Mouse (Mus musculus) embryonic facial prominence, embryonic 11.5 days (tissue): ENCODE results near the gene Pecr. TPM values are rescaled to one million over a fixed set of nuclear protein-coding genes. Genes with fewer than 3 reads are reported as not detected.
A peak's percentile ranks its signal among the peaks of the same experiment; 100 is the strongest.
"Not testable (repeated sequence)": the region's sequence is repeated elsewhere in the genome, so short reads cannot be mapped to it uniquely, and the experiment has no call there.

Experiments used
- ATAC-seq: fragments of 200-750 bp; cut with Nextera tagmentation; replicated peaks from 2 replicates; pipeline ENCODE4 v1.8.0; 2017; ENCODE audit warnings: low read depth; ENCODE audit not compliant: insufficient number of reproducible peaks, low FRiP score, low TSS enrichment
- DNase-seq: peaks from one replicate; pipeline ENCODE4 v3.0.0-alpha.2; 2015; ENCODE audit warnings: low spot score
- H3K27ac ChIP-seq: fragments of 300-500 bp; sonication (generic); replicated peaks from 2 replicates; pipeline ENCODE4 v1.5.1; 2014; ENCODE audit warnings: mild to moderate bottlenecking, low read depth, low read length, control low read depth
- H3K27me3 ChIP-seq: fragments of 300-500 bp; sonication (generic); 2 replicates; pipeline ENCODE4 v1.6.1; 2014; ENCODE audit warnings: mild to moderate bottlenecking, low read length, moderate library complexity, mixed read lengths; ENCODE audit not compliant: control insufficient read depth, insufficient read depth
- H3K36me3 ChIP-seq: fragments of 300-500 bp; sonication (generic); replicated peaks from 2 replicates; pipeline ENCODE4 v1.6.1; 2014; ENCODE audit warnings: low read depth, mild to moderate bottlenecking, low read length, moderate library complexity, mixed read lengths; ENCODE audit not compliant: control insufficient read depth, insufficient read depth
- H3K4me1 ChIP-seq: fragments of 300-500 bp; sonication (generic); 2 replicates; pipeline ENCODE4 v1.6.1; 2014; ENCODE audit warnings: low read length, mixed read lengths; ENCODE audit not compliant: control insufficient read depth, insufficient read depth
- H3K4me2 ChIP-seq: fragments of 300-500 bp; sonication (generic); 2 replicates; pipeline ENCODE4 v1.6.1; 2014; ENCODE audit warnings: low read depth, mild to moderate bottlenecking, control low read depth, low read length, moderate library complexity
- H3K4me3 ChIP-seq: fragments of 300-500 bp; sonication (generic); 2 replicates; pipeline ENCODE4 v1.5.1; 2014; ENCODE audit warnings: low read depth, low read length, control low read depth
- H3K9ac ChIP-seq: fragments of 300-500 bp; sonication (generic); replicated peaks from 2 replicates; pipeline ENCODE4 v1.6.1; 2014; ENCODE audit warnings: mild to moderate bottlenecking, control low read depth, low read length
- H3K9me3 ChIP-seq: fragments of 300-500 bp; sonication (generic); replicated peaks from 2 replicates; pipeline ENCODE4 v1.6.1; 2016; ENCODE audit warnings: mild to moderate bottlenecking, low read length, inconsistent platforms, mixed read lengths; ENCODE audit not compliant: control insufficient read depth
- WGBS: fragments of 180-500 bp; shearing (Covaris S2); extraction: QIAGEN DNeasy Blood & Tissue Kit; methylation state at CpG from one replicate; pipeline ENCODE4 v1.1.7; 2014; 5-methylcytosine and 5-hydroxymethylcytosine counted together
- polyA plus RNA-seq: library from polyadenylated mRNA; unstranded; fragments of >200 nt; fragmentation: Nextera tagmentation; extraction: Ambion mirVana; gene quantifications from 2 replicates; pipeline ENCODE4 v1.2.1, GENCODE M21; 2014

Pecr gene
- polyA plus RNA-seq, 1 experiment from 2014 or later, result 23.0 TPM

GRCm38 (mm10) chr1:72226172-72226886, 57.8 kb downstream of the Pecr start:
- no peaks in the 10 kb centered on the region for H3K4me1 ChIP-seq
- 1% methylated on average over 9 of the region's 18 CpGs for WGBS
- H3K9ac ChIP-seq, result peak overlapping the region; percentile 56
- H3K4me3 ChIP-seq, result 0 out of 2 replicates have a peak overlapping the region, but pooled peaks have one; percentile 31
- H3K27ac ChIP-seq, result no peak overlapping the region
- H3K4me2 ChIP-seq, result no peak overlapping the region
- H3K27me3 ChIP-seq, result no peaks in the 10 kb centered on the region
- peak; percentile 88 for ATAC-seq
- no peaks in the 10 kb centered on the region; the same call in 1 of the 2 replicates for H3K36me3 ChIP-seq
- peak; percentile 93 for DNase-seq
- no peaks in the 10 kb centered on the region for H3K9me3 ChIP-seq

- peak; percentile 92 for DNase-seq
- H3K27me3 ChIP-seq, H3K9me3 ChIP-seq, H3K36me3 ChIP-seq, H3K4me1 ChIP-seq, H3K27ac ChIP-seq: not testable (repeated sequence)
- peak overlapping the region; percentile 31 for H3K4me3 ChIP-seq
- under 1% methylated on average over 25 of the region's 31 CpGs for WGBS
- peak overlapping the region; percentile 54 for H3K4me2 ChIP-seq
- peak; percentile 88 for ATAC-seq
- H3K9ac ChIP-seq, result peak overlapping the region; percentile 56
These were observed 58.4 kb downstream of the Pecr start for GRCm38 (mm10) chr1:72225720-72226171.

- no peak overlapping the region; the same call in 1 of the 2 replicates for H3K9ac ChIP-seq
These were observed 58.9 kb downstream of the Pecr start for GRCm38 (mm10) chr1:72225054-72225718.

DNA sequence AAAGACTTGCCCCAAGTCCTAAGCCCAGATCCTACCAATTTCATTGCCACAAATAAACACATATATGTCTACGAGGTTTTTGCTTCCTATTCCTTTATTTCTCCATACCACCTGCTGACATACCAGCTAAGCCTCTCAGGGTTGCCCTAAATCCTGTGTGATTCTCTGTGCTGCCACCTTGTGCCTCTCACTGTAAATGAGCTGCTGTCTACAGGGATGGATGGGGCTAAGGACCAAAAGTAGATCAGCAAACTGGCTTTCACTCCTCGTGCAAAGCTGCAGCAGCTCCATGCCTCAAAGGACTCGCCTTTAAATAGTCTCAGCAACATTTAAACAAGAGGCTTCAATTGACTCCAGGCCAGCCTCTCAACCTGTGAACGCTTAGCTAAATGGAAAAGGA, 64.1 kb downstream of the Pecr start:
- 20% methylated on average over 4 of the region's 4 CpGs for WGBS
- H3K4me1 ChIP-seq, result no peaks in the 10 kb centered on the region
- H3K4me2 ChIP-seq, result no peak overlapping the region
- H3K36me3 ChIP-seq, result no peaks in the 10 kb centered on the region
- DNase-seq, result no peak
- no peaks in the 10 kb centered on the region for H3K9me3 ChIP-seq
- no peak overlapping the region for H3K4me3 ChIP-seq
- H3K27ac ChIP-seq, result no peak overlapping the region
- H3K9ac ChIP-seq, result no peak overlapping the region
- no peak for ATAC-seq
- no peaks in the 10 kb centered on the region for H3K27me3 ChIP-seq

More at GRCm38 (mm10) chr1:72225054-72225718, 58.9 kb downstream of the Pecr start:
- Histone ChIP-seq H3K4me3 (peak overlapping the region; percentile 31), H3K27me3 (no peaks in the 10 kb centered on the region), H3K4me2 (peak overlapping the region; percentile 54), H3K9me3 (no peaks in the 10 kb centered on the region), H3K36me3 (no peaks in the 10 kb centered on the region; the same call in 1 of the 2 replicates), H3K4me1 (no peaks in the 10 kb centered on the region), H3K27ac (no peak overlapping the region)
- ATAC-seq (no peak), DNase-seq (no peak)
- WGBS, result 7% methylated on average over 13 of the region's 13 CpGs

GRCm38 (mm10) chr1:72219116-72219515, 65.0 kb downstream of the Pecr start:
- H3K4me3 ChIP-seq, result no peak overlapping the region
- H3K36me3 ChIP-seq, result no peaks in the 10 kb centered on the region
- H3K27ac ChIP-seq, result no peak overlapping the region
- no peak overlapping the region for H3K9ac ChIP-seq
- no peaks in the 10 kb centered on the region for H3K27me3 ChIP-seq
- no peaks in the 10 kb centered on the region for H3K9me3 ChIP-seq
- no peak for DNase-seq
- no peaks in the 10 kb centered on the region for H3K4me1 ChIP-seq
- no peak for ATAC-seq
- no peak overlapping the region for H3K4me2 ChIP-seq
- WGBS, result 38% methylated on average over 2 of the region's 2 CpGs

- no peak overlapping the region for H3K27ac ChIP-seq
- no peak for DNase-seq
- no peaks in the 10 kb centered on the region for H3K9me3 ChIP-seq
- no peak overlapping the region for H3K4me2 ChIP-seq
- H3K27me3 ChIP-seq, result no peaks in the 10 kb centered on the region
- no peak for ATAC-seq
- no peaks in the 10 kb centered on the region for H3K4me1 ChIP-seq
- WGBS, result 71% methylated on average over 2 of the region's 2 CpGs
- no peak overlapping the region for H3K4me3 ChIP-seq
- no peak overlapping the region for H3K9ac ChIP-seq
- no peaks in the 10 kb centered on the region for H3K36me3 ChIP-seq
These were observed 65.5 kb downstream of the Pecr start for GRCm38 (mm10) chr1:72218626-72219025.

GRCm38 (mm10) chr1:72216761-72217160, 67.4 kb downstream of the Pecr start:
- H3K27ac ChIP-seq, result no peak overlapping the region
- H3K4me1 ChIP-seq, result no peaks in the 10 kb centered on the region
- no peak overlapping the region for H3K9ac ChIP-seq
- DNase-seq, result no peak
- WGBS, result 87% methylated on average over 7 of the region's 7 CpGs
- H3K9me3 ChIP-seq, result no peaks in the 10 kb centered on the region
- no peaks in the 10 kb centered on the region for H3K36me3 ChIP-seq
- ATAC-seq, result no peak
- 0 out of 2 replicates have a peak, but pooled peaks cover under 1% of the 10 kb centered on the region for H3K27me3 ChIP-seq
- H3K4me2 ChIP-seq, result no peak overlapping the region
- no peak overlapping the region for H3K4me3 ChIP-seq

GRCm38 (mm10) chr1:72215174-72215573, 68.9 kb downstream of the Pecr start:
- no peak overlapping the region for H3K27ac ChIP-seq
- H3K4me1 ChIP-seq, result 0 out of 2 replicates have a peak, but pooled peaks cover 3% of the 10 kb centered on the region
- no peak overlapping the region for H3K9ac ChIP-seq
- H3K27me3 ChIP-seq, result 0 out of 2 replicates have a peak, but pooled peaks cover 2% of the 10 kb centered on the region
- ATAC-seq (no peak), DNase-seq (no peak)
- H3K36me3 ChIP-seq, result no peaks in the 10 kb centered on the region
- no peaks in the 10 kb centered on the region for H3K9me3 ChIP-seq
- 65% methylated on average over 4 of the region's 4 CpGs for WGBS
- no peak overlapping the region for H3K4me2 ChIP-seq
- no peak overlapping the region for H3K4me3 ChIP-seq
